Mouse (Mus musculus): ENCODE measurements around the gene 1700042G07Rik.
"Not testable (repeated sequence)": the region's sequence is repeated elsewhere in the genome, so short reads cannot be mapped to it uniquely, and the experiment has no call there.

1700042G07Rik gene

DNA sequence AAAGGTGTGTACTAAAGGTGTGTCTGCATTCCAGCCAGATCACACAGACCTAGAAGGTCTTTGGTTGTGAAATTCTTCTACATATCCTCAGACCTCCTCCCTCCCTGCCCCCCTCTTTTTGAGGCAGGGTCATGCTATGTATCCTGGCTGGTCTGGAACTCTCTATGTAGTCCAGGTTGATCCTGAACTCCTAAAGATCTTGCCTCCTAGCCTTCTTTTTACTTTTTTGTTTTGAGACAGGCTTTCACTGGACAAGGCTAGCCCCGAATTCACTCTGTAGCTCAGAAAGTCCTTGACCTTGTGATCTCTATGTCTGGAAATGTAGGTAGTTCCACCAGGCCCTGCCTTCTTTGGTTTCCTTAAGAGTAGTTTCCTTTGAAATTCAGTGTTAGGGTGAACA is 35.7 kb downstream of the 1700042G07Rik start:
- DNase-seq (ENCODE audit: low read depth): no peak

DNA sequence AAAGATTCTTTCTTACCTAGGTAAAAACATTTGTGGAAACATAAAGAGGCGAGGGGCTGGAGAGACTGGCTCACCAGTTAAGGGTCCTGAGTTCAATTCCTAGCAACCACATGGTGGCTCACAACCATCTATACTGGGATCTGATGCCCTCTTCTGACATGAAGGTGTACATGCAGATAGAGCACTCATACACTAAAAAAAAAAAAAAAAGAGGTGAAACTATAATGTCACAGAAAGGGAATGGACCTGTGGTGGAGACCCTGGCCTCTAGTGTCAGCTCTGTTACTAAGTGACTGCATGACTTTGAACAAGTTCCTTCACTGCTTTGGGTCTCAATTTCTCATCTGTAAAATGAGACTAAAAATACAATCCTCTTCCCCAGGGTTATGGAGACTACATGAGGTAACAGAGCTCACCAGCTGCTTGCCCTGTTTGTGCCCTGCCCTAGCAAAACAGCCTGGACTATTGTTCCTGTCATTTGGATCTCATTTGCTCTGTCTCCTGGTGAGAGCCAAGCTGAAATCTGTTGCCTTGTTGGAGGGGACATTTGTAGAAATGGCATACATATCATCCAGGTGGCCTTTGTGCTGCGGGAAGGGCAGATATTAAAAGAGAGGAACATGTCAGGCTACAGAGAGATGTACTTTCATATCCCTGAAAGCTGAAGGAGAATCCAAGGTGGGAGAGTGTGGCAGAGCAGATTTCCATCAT is 42.9 kb downstream of the 1700042G07Rik start:
- no peak for DNase-seq (ENCODE audit: low read depth)

DNA sequence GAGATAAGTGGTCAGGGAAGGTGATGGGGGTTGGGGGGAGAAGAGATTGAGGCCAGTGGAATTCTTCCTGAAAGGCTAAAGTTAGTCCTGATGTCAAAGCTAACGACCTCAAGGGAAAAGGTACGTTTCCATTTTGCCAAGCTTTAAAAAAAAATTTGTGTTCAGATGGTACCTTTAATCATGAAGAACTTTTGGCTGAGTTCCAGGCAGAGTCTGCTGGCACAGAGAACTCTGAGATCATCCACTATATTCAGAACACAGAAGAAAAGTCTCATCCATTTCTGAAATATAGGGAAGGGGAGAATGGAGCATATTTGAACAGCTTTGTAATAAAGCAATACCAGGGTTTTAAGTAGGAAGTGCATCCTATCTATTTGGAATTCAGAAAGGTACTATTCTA is 43.9 kb downstream of the 1700042G07Rik start:
- DNase-seq (ENCODE audit: low read depth): no peak

DNA sequence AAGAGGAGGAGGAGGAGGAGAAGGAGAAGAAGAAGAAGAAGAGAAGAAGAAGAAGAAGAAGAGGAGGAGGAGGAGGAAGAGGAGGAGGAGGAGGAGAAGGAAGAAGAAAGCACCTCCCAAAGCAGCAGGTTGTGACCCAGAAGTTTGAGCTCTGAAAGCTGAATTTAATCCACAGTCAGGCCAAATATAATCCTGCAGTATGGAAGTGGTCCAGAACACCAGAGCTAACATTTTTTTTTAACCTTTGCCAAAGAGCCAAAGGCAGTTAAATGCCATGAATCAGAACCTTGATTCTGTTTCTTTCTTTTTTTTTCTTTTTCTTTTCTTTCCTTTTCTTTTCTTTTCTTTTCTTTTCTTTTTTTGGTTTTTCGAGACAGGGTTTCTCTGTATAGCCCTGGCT is 44.5 kb downstream of the 1700042G07Rik start:
- not testable (repeated sequence) for DNase-seq (ENCODE audit: low read depth)

DNA sequence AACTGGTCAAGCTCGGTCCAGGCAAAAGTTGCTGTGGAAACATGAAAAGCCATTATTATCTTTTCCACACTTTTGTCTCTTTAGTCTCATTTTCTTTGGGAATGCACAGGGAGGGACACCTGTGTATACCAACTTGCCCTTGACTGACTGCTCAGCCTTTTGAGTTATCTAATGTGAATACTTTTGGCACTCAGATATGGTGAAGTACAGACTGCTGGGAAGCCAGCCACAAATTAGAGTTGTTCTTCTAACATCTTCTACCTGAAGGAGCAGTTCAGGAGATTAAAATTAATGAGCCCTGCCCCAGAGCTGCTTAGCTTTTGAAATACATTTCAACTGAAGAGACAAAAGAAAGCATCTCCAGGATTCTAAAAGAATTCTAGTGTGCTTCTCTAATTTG is 45.9 kb downstream of the 1700042G07Rik start:
- no peak for DNase-seq (ENCODE audit: low read depth)

DNA sequence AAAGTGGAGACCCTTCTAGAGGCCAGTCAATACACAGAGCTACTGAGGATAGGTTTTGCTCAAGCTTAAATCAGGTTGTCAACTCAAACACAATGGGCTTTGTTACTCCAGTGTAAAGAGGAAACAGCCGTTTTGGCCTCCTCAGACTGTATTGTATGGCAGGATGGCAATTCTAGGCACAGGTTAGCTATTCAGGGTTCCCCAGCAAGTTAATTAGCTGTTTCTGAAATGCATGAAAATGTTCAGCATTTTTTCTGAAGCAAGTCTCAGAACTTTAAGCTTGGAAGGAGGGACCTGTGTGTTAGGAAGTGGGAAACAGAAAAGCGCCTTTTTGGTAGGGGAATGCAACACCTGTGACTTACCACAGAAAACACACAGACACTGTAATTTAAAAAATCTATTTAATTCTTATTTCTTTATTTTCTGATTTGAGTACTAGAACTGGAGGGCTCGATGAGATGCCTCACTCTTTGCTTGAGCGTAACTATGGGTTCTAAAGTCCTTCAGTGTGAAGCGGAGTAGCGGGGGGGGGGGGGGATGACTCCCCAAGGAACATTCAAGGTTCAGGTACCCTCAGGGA is 47.0 kb downstream of the 1700042G07Rik start:
- DNase-seq (ENCODE audit: low read depth): no peak

DNA sequence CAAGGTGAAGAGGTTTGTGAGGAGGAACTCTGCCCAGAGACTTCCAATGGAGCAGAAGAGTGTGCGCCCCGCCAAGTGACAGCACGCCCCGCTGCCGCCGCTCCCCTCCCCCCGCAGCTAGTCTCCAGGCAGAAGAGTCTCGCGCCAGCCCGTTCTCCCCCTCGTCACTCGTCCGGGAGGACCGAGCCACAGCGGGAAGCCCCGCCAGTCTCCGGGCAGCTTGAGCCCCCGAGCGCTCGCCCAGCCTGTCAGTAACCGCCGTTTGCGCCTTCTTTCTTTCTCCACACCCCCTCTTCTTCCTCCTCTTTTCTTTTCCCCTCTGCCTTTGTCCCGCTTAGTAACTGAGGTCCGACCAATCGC is 47.6 kb downstream of the 1700042G07Rik start:
- no peak for DNase-seq (ENCODE audit: low read depth)

DNA sequence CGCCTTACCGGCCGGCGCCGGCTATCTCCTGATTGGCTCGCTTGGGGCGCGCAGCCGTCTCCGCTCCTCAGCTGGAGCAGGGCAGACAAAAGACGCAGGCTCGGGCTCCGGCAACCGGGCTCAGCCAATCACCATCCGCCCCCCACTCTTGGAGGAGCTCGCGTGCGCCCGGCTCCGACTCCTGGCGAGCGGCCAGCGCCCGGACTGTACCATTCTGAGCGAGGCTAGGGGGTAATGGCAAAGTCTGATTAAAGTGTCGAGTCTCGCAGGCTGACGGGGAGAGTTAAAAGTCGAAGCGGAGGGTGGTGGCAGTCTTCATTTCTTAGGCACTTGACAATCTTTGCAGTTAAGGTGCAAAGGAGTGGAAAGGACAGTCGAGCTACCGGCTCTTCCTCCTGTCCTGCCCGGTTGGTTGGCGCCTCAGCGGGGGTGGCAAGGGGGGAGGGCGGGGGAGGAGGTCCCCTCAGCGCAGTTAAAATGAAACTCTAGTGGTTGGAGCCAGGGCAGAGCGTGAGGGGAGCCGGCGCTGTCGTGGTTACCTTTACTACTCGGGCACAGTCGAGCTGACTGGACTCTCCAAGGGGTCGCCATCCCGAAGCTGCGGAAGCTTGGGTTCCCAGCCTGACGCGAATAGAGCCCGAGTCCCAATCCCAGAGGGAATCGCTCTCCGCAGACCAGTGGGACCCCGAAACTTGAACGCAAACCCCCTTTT is 48.1 kb downstream of the 1700042G07Rik start, which contains the start of gene Pik3r3:
Gene Pik3r3 (plus strand): TSS at position 479 of the 712 bp plus-strand sequence.
- DNase-seq (ENCODE audit: low read depth): peak; percentile 91

DNA sequence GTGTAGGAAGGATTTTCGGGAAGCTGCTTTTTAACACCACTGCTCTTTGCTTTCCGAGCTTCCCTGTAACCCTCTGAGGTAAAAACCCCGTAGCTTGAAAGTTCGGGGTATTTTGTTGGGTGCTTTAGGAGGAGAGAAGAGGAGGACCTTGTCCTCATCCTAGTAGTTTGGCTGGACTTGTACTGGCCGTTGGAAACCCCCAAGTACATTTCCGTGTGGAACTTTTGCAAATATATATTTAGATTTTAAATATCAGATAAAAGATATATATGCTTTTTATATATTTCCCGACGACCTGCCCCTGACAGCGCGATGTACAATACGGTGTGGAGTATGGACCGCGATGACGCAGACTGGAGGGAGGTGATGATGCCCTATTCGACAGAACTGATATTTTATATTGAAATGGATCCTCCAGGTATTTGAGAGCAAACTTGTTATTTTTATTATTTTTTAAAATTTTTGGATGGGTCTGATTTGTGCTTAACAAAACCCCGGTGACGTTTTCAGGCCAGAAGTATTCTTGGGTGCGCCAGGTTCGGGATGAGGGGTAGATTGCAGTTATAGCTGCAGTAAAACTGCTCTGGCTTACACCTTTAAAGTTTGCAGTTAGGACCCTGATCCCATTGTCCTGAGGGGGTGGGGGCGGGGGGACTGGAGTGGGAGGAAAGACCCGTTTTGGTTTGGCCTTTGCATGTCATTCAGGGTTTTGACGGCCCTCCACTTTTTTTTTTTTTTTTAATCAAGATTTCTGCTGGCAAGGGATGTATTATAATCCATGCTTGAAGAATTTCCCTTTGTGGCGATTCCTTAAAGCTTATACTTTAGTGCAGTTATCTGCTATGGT is 49.0 kb downstream of the 1700042G07Rik start:
- DNase-seq (ENCODE audit: low read depth): no peak

DNA sequence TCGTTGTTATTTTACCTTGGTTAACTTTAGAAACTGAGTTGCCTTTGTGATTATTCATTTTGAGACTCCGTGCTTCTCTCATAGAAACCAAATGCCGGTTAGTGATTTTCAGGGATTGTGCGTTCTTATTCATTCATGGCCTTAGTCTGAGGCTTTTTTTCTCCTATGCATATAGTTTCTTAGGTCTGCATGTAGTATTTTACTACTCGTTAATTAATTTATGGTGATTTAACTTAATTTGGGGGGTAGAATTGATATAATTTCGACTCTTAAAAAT is 49.6 kb downstream of the 1700042G07Rik start:
- DNase-seq (ENCODE audit: low read depth): no peak

Data from c-Kit-positive CD71-negative TER-119-negative erythroid progenitor cells, embryonic 14.5 days (primary cell).